Mouse (Mus musculus) gastrocnemius, adult 8-10 months (tissue): ENCODE measurements around the gene Serp2. TPM values are rescaled to one million over a fixed set of nuclear protein-coding genes. Genes with fewer than 3 reads are reported as not detected.
A peak's percentile ranks its signal among the peaks of the same experiment; 100 is the strongest.

Experiments used
- DNase-seq, 2 experiments: peaks; one replicate each; pipeline ENCODE4 v3.0.0; 2022; ENCODE audit warnings: low spot score in 2 of 2
- total RNA-seq, 4 experiments: library from RNA; stranded (reverse); gene quantifications; 2 replicates each; pipeline ENCODE4 v1.2.4; 2022

Serp2 gene
- total RNA-seq, 4 experiments from 2014 or later, result 0.34 to 0.39 TPM; not detected in 2

DNA sequence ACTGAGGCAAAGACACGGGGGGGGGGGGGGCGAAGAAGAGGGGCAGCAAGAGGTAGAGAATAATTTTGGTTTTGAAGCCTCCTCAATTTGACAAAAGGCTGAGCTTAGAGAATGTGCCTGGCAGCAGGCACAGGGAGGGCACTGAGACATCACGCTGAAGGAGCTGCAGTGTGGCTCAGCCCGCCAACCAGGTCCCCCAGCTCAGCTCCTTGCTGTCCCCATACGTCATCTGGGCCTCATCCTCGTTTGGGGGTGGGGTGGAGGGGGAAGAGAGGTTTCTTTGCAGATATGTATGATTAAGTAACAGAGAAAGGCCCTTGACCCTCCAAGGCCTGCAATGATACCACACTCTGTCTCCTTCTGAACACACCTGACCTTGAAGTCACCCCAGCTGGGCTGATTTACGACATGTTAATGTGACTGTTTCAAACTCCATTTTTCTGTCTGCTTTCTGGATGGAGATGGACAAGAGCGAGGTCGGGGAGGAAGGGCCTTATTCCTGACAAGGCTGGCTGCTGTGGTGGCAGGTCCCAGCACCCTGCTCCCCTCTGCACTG lies 28.9 kb downstream of the Serp2 start:
- DNase-seq, result no peak

DNA sequence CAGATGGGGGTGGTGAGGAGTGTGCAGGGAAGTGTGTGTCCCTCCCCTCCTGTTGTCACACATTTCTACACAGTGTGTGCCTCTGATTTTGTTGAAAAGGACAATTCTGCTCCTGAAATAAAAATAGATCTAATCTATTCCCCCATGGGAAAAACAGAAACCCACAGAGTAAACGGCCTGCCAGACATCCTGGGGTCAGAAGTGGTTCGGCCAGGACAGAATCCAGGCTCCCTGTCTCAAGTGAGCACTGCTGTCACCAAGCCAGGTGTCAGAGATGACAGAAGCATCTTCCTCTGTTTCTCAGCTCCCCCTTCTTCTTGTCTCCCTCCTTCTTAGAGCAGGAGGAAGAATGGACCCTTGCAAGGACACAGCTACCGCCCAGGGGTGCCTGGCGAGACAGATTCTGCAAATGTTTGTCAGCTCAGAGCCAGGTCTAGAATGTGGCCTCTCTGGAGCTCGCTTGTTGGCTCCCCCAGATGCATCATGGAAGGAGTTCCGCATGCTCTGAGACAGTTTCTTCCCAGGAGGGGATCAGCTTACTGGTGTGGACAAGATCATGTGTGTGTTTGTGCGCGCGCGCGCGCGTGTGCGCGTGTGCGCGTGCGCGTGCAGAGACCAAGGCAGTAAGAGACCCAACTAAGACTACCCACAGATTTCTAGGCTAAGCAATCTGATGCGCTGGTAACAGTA lies 29.5 kb downstream of the Serp2 start:
- DNase-seq, result peak in 1 of 2 experiments; percentile 44

DNA sequence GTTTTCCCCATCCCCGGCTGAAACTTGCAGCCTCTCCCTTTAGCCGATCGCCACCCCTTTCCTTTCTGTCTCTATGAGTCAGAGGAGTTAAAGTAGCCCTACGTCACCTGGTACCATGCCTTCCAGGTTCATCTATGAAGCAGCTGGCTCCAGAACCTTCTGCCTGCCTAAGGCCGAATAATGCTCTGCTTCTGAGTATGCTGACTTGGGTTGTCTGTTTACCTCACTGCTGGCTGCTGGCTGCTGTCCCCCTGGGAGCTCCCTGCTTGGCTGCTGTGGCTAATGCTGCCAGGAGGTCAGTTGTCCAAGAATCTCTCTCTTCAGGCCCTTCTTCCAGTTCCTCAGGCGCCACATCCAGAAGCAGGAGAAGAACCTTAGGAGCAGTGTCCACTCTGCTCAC lies 30.2 kb downstream of the Serp2 start:
- peak; percentile 21 to 53 for DNase-seq

DNA sequence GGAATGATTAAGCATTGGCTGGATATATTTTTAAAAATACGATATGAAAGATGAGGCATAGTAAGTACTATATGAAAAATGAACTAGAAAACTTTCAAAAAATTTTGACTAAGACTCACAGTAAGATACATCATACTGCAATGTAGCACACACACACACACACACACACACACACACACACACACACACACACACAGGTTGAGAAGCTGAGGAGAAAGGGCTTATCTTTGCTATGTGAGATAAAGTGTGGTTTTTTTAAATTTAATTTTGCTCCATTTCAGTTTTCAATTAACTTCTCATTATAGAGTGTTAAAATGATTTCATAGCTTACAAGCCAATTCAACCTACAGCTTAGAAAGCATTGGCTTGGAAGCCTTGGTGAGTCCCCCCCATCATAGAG lies 33.3 kb downstream of the Serp2 start:
- DNase-seq, result no peak

DNA sequence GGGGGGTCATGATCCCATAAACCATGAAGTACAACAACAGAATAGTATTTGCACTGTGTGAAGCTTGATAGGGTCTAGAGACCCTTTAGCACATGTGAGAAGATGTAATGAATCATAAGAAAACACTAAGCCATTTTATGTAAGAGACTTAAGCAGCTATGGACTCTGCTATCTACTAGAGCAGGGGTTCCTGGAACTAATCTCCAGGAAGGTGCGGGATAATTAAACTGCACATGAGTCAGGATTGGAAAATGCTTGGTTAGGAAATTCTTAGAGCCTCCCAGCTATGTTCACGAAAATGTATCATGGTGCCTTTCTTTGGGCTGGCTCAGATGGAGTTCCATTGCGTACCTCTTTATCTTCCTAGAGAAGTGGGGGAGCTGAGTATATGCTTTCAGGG lies 35.4 kb downstream of the Serp2 start:
- DNase-seq, result no peak

DNA sequence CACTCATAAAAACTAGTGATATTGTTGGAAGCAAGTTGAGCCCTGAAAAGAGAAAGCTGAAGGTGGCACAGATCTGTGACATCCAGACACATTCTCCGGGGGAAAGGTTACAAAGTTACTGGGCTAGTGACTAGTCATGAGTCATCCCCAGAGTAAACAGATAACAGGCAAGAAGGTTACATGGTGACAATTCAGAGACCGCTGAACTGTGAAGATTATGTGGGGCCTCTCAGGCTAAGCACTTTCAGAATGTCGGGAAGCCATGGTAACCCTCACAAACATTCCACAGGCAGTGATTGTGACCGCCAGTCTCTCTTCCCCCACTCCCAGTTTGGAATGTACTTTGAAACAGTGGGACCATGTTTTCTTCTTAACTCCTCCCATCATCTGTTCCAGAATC lies 36.1 kb downstream of the Serp2 start:
- DNase-seq, result no peak

DNA sequence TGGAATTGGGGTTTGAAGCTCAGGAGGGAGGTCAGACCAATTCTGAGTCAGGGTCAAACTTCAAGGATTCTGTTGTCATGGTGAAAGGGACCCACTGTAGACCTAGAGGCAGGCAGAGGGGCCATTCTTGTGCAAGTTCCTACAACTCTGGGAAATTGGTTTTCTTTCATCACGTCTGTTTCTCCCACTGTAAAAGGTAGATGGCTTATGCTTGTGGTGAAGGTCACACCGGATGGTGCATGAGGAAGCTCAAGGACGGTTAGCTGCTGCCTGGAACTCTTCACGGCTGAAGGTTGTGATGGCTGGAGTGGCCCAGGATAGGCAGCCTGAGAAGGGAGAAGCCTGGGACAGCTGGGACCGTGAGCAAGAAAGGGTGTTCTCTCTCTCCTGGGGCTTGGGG lies 38.5 kb downstream of the Serp2 start:
- no peak for DNase-seq

DNA sequence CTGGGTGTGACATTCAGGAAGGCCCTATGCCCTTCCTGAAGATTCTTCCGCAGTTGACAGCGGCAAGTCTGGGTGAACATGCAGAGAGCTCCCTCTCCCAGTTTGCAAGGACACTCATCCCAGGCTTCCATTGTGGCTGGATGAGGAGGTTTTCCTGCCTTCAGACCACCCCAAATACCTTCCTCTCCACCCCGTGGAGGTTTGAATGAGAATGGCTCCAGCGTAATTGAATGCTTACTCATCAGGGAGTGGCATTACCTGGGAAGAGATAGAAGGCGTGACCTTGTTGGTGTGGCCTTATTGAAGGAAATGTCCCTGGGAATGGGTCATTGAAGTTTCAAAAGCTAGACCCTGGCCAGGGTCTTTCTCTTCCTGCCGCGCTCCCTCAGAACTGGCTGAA lies 41.1 kb downstream of the Serp2 start:
- no peak for DNase-seq

DNA sequence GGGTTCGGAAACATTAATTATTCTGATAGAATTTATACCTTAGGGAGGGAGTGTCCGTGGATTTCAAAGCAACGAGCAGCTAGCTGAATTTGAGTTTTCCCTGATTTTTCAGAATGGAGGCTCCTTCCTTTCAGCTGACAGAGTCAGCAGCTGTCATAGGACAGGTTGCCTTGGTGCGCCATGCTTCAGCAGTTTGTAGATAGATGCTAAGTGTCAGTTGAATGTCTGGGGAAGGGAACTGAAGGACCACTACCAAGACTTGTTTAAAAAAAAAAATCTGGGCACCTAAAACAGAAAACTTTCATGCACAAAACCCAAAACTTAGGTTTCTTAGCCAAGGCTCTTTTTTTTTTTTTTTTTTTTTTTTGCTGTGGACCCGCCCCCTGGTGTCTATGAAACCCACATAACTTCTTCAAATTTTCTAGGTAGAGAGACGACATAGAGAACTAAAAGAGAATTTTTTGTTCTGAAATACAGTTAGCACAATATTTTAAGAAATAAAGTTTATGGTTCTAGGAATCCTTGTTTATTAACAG lies 42.6 kb downstream of the Serp2 start:
- DNase-seq, result no peak

DNA sequence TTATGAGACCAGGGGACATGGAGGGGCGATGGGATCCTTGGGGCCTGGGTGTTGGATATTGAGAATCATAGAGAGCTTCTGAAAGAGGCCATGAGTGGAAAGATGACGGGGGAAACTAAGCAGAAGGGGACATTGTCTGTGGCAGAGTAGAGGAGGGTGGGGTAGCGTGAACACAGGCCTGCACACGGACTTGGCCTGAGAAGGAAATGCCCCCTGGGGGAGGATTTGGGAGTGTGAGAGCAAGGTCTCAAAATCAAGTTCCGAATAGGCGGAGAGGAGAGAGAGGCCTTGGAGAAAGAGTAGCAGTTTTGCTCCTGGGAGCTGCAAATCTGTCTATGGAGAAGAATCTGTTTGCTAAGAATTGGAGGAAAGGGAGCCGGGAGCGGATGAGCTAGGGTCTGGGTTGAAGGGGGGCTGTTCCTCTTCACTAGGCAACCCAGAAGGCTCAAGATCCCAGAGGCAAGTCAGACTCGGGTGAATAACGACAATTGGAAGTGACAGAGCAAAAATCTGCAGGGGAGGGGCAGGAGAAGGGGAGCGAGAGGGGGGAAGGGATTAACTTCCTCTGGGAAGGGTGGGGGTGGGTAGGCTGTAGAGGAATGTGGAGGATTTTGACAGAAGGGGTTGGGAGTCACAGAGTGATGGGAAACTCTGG lies 43.2 kb downstream of the Serp2 start:
- DNase-seq, result no peak

DNA sequence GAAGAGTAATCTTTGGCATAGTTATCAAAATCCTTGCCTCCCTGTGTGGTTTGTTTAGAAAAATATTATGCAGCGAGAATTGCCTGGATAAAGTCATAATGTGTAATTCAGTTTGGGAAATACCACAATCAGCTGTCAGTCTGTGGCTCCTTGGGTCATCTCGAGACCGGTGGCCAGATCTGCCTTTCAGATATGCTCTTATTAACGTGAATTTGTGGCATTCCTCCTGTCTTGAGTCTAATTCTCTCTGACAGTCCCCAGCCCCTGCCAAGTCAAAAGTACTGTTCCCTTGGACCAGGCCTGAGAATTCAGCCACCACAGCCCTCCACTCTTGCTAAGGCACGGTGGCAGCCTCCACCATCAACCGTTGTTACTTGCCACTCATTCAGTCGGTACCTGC lies 44.7 kb downstream of the Serp2 start:
- DNase-seq, result no peak

DNA sequence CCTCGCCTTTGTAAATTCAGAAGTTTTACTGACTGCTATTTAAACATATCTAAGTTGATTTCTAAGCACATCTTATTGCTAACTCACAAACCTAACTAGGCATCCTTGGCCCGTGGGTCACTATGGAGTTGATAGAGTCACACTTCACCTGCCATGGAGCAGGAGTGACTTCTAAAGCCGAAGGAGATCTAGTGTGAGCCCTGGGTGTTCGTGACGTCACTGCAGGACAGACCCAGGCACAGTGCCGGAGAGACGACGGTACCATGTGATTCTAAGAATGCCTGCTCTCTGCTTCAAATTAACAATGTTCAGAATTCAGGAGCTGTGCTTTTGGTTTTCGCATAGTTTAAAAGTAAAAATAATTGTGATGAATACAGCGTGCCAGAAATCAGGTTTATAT lies 48.0 kb downstream of the Serp2 start:
- no peak for DNase-seq

DNA sequence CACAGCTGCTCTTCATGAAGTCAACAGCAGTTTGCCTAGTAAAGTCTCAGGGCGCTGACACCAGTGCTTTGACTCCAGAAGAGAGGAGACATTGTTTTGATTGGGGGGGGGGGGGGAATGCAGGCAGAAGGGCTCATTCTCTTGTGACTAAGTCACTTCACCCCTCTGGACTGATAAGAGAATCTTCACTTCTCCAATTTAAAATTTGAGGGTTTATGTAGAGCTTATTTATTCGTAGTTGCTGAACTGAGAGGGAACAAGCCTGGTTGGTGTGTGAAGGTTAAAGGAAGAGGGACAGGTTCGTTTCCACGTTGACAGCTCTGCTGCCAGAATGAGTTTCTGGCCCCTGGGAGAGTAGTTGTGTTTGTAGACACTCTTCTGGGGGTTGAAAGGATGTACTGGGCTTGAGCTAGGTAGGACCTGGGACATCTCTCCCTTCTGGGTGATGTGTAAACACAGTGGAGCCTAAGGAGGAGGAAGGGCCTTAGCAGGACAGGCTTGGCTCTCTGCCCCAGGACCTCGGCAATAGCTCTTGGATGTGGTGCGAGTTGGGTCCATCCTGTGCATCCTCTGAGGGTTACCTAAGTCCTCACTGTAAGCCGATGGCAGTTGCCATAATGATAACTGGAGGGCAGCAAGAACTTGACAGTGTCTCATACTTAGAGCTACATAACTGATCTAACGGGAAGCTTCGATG lies 48.7 kb downstream of the Serp2 start:
- no peak for DNase-seq

DNA sequence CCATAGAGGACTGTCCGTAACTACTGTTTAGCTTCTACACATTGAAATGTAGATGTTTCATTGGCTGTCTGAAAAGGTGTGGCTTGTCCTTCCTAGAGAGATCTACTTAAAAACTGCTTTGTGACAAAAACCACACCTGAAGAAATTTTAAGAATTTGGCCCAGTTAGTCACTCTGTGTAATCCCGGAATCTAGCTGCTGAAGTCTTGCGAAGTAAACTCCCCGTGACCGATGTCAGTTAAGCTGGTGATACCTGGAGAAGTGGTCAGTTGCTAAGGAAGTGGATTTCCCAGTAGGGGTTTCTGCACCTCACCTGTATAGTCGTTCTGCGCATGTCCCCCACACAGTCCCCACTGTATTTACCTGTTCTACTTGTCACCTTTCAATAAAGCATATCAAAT lies 49.3 kb downstream of the Serp2 start:
- DNase-seq, result no peak

DNA sequence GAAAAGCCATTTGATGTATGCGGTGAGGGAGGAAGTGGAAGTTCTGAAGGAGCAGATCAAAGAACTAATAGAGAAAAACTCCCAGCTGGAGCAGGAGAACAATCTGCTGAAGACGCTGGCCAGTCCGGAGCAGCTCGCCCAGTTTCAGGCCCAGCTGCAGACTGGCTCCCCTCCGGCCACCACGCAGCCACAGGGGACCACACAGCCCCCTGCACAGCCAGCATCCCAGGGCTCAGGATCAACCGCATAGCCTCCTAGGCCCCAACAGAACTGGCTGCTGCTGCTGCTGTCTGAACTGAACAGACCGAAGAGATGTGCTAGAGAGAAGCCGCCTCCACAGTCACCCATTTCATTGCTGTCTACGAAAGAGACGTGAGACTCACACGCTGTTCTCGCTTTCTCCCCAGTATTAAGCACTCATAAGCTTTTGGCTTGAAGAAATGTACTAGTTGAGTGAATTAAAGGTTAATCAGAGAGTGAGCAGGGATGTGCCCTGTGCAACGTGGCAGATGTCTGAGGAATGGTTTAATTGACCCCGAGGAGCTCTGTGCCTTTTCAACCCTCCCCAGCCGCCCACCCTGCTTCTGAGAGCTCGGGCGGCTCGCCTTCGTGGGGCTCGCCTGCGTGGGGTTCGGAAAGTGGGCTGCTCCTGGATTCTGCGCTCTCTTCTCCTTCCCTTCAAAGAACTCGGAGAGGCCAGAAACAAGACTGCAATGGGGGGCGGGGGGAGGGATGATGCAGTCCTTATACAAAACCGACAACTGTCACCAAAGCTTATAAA lies 50.1 kb downstream of the Serp2 start:
- no peak for DNase-seq

DNA sequence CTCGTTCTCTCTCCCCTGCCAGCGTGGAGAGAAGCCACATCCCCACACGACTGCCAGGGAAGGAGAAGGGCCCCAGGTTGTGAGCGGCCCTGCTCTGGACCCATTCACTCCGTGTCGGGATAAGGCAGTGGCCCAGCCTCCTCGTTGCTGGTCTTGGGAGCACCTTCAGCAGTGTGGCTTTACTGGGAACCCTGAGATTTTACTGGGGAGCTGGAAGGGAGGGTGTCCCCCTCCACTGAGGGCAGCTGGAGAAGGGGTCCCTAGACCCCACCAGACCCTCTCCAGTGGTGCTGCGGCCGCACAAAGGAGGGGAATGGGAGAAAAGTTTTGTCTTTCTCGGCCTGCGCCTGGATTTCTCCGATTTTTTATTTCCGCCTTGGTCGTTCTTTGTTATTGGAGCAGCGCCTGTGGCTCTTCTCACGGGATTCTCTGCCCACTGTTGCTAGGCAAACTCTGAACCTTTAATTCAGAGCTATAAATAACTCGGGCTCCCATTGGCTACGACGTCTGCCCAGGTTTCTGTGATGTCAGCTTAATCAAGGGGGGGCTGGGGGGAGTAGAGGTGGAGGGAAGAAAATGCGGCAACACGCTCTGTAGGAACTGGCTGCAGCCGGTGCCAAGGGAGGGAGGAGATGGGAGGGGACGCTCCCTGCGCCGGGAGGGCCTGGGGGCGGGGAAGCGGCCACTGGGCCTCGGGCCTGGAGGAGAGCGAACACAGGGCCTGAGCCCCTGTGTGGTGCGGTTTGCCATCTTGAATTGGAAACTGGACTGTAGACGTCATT lies 51.1 kb downstream of the Serp2 start:
- DNase-seq, result peak; percentile 60 to 72

DNA sequence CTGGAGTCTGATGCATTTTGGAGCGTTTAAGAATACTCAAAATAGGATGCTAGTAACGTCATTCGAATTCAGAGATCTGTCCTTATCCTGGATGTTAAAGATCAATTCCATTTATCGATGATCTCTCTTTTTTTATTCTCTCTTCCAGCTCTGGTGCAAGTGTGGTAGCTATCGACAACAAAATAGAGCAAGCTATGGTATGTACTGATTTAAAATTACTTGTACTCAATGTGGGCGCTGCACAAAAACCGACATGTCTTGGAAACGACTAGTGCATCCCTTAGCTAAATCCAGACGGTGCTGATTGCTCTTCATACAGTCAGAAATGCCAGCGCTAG lies 51.6 kb downstream of the Serp2 start:
- no peak for DNase-seq

DNA sequence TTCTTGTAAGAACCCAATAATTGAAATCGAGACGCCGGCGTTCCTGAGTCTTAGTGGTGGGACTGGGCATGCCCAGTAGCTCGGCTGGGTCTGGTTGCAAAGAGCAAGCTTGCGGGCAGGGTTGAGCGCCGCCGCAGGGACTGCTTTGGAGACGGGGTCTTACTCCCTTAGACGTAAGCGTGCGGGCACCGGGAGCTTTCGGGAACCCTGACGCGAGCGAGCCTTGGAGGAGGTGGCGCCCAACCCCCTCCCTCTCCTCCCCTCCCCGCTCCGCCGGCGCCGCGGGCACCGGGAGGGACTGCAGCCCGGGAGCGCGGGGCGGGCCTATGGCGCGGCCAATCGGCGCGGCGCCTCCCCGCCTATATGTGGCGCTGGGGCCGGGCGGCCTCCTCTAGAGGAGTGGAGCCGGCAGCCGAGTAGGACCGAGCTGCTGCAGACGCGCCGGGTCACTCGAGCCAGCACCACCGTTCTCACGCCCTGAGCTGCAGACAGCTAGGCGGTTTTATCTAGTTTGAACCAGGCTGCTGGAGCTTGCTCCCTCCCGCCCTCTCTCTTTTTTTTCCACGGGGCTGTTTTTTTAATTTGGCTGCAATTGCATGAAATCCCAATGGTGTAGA lies 52.5 kb downstream of the Serp2 start:
- peak; percentile 83 to 88 for DNase-seq

DNA sequence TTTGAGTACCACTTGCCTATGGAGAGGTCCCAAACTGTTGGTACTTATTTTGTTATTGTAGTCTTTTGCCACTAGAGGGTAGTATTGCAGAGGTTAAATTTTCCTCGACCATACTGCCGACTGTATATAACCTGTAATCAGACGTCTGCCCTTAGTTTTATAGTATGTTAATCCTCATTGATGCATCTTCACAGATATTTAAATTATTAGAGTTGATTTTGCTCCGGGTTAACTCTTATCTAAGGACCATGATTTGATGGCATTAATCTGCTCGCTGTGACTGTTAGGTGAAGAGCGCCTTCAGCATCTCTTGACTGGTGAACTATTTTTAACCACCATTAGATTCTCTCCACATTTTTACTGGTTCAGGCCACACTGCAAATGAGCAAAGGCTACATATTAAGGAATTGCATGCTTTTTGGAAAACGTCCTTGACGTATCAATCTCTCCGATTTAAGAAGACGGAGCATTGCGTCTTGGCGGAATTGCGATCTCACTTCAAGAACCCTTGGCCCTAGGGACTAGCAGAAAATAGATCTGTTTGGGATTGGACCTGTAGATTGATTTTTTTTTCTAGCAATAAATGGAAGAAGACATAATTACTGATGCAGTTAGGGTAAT lies 53.3 kb downstream of the Serp2 start:
- no peak for DNase-seq

DNA sequence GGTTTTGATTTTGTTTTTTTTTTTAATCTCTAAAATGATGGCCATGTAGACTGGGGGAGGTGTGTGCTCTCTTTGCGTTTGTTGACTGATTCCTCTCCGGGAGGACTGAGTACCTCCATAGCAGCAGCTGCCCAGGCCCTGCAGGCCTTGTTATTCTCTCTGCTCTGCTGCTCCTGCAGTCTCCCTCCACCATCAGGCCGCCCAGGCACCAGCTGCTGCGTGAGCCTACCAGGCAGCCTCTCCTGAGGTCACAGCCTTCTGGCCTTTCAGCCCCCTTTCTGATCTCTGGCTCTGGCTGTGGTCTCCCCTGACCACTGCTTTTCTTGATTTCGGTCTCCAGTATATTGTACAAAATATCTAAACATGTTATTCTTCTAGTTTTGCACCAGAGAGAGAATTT lies 56.7 kb downstream of the Serp2 start:
- no peak for DNase-seq
